Mouse (Mus musculus) G1E (cell line): ENCODE measurements around the gene Psmc1.

Source experiments
- CTCF ChIP-seq: IDR thresholded peaks from 2 replicates; pipeline ENCODE4 v1.5.1; 2012; ENCODE audit warnings: low read depth, low read length, inconsistent platforms, mixed read lengths
- GATA1 ChIP-seq: IDR thresholded peaks from 2 replicates; pipeline ENCODE4 v1.6.1; 2012; ENCODE audit warnings: borderline replicate concordance, low read length, inconsistent platforms, mixed read lengths
- GATA2 ChIP-seq: IDR thresholded peaks from 2 replicates; pipeline ENCODE4 v1.6.1; 2012; ENCODE audit warnings: low read depth, low read length, inconsistent platforms, borderline replicate concordance
- TAL1 ChIP-seq: conservative IDR thresholded peaks from 2 replicates; pipeline ENCODE4 v1.6.1; 2012; ENCODE audit warnings: low read depth, low read length, inconsistent platforms, mixed read lengths

DNA sequence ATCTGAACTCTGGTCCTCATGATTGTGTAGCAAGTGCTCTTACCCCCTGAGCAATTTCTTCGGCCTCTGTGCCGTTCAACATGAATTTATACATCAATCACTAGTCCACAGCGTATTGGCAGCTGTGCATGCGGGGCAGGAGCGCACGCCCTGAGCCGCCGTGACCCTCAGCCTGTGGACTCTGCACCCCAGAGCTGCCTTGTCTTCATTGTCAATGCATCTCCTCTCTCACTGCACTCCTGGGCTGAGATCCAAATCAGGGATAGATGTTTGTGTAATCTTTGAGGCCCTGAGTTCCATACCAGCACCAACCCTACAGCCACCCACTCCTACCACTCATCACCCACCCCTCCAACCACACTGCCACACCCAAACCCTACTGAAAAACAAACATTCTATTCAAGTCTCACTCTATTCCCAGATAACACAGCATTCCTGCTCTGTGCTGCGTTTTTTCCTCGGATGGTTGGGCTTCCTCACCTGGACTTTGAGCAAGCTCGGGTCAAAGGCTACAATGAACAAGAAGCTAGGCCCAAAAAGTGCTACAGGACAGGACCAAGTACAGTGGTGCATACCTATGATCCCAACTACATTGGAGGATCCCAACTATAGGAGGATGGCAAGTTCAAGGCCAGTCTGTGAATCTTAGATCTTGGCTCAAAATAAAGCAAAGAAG lies 33.0 kb downstream of the Psmc1 start:
- TF ChIP-seq CTCF (no peak), GATA1 (no peak), TAL1 (no peak), GATA2 (no peak)
